Mouse (Mus musculus) hindbrain, embryonic 13.5 days (tissue): ENCODE results near the gene Atp1a1. TPM values are rescaled to one million over a fixed set of nuclear protein-coding genes. Genes with fewer than 3 reads are reported as not detected.

Experiments
- ATAC-seq: fragments of 200-750 bp; cut with Nextera tagmentation; 2 replicates; pipeline ENCODE4 v1.8.0; 2017; ENCODE audit warnings: moderate TSS enrichment; ENCODE audit not compliant: low FRiP score
- H3K27ac ChIP-seq: fragments of 300-500 bp; sonication (generic); 2 replicates; pipeline ENCODE4 v1.5.1; 2015; ENCODE audit warnings: inconsistent platforms, mild to moderate bottlenecking, moderate library complexity
- H3K27me3 ChIP-seq: fragments of 300-500 bp; sonication (generic); 2 replicates; pipeline ENCODE4 v1.6.1; 2015; ENCODE audit warnings: mild to moderate bottlenecking, inconsistent platforms
- H3K36me3 ChIP-seq: fragments of 300-500 bp; sonication (generic); 2 replicates; pipeline ENCODE4 v1.6.1; 2015; ENCODE audit warnings: mild to moderate bottlenecking, inconsistent platforms
- H3K4me1 ChIP-seq: fragments of 300-500 bp; sonication (generic); replicated peaks from 2 replicates; pipeline ENCODE4 v1.6.1; 2015; ENCODE audit warnings: inconsistent platforms
- H3K4me2 ChIP-seq: fragments of 300-500 bp; sonication (generic); 2 replicates; pipeline ENCODE4 v1.6.1; 2015; ENCODE audit warnings: inconsistent platforms, mild to moderate bottlenecking, moderate library complexity
- H3K4me3 ChIP-seq: fragments of 300-500 bp; sonication (generic); 2 replicates; pipeline ENCODE4 v1.5.1; 2015; ENCODE audit warnings: mild to moderate bottlenecking, inconsistent platforms
- H3K9ac ChIP-seq: fragments of 300-500 bp; sonication (generic); 2 replicates; pipeline ENCODE4 v1.6.1; 2015; ENCODE audit warnings: mild to moderate bottlenecking, inconsistent platforms
- H3K9me3 ChIP-seq: fragments of 300-500 bp; sonication (generic); 2 replicates; pipeline ENCODE4 v1.6.1; 2016; ENCODE audit warnings: inconsistent platforms
- WGBS: fragments of 180-500 bp; shearing (Covaris S2); methylation state at CpG from one replicate; pipeline ENCODE4 v1.1.7; 2015; 5-methylcytosine and 5-hydroxymethylcytosine counted together
- polyA plus RNA-seq: library from polyadenylated mRNA; unstranded; fragments of >200 nt; fragmentation: Nextera tagmentation; extraction: Ambion mirVana; gene quantifications from 2 replicates; pipeline ENCODE4 v1.2.1, GENCODE M21; 2015

The Atp1a1 gene
- polyA plus RNA-seq, 1 experiment from 2014 or later, result 50.4 TPM

DNA sequence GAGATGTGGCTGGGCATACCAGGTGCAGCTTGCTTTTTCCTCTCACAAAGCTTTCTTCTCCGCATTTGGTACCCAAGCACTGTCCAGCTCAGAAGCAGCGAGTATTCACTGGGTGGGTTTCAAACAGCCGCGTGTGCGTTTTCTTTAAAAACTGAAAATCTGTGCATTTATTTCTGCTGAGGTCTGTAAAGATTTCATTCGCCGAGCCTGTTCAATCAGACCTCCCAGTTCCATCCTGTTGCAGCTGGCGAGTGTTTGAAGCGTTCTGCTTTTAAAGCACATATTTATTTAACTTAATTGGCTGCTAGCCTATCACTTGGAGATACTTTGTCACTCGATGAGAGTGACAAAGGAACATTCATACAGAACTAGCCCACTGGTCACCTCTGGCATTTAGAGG is 73.6 kb downstream of the Atp1a1 start:
- ATAC-seq, result no peak
- Histone ChIP-seq H3K9me3 (no peaks in the 10 kb centered on the region), H3K4me2 (no peak overlapping the region), H3K27ac (no peak overlapping the region), H3K36me3 (no peaks in the 10 kb centered on the region), H3K27me3 (no peaks in the 10 kb centered on the region), H3K4me3 (no peak overlapping the region), H3K9ac (no peak overlapping the region; the same call in 1 of the 2 replicates), H3K4me1 (peaks cover 33% of the 10 kb centered on the region)
- 71% methylated on average over 10 of the region's 10 CpGs for WGBS

DNA sequence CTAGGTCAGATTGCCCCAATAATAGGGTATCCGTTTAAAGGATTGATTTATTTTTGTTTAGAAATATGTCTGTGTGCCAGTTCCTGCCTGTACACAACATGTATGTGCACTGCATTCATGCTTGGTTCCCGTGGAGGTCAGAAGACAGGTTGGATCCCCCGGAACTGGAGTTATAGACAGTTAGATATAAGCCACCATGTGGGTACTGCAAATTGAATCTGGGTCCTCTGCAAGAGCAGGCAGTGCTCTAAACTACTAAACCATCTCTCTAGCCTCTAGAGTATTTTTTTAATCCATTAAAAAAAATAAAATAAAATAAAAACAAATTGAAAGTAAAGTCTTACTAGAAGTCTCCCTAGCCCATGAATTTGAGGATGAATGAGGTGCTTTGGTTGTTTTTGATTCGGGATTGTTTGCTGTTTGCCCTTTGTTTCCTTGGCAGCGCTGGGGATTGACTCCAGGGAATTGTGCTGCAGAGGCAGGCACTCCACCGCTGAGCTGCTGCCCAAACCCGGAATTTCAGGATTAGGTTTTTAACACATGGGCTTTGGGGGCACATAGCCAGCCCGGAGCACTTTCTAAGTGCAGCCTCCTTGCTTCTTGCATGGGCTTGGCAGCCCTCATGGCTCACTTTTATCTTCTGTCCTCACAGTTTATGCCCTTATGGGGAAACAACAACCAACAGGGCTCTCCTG is 75.4 kb downstream of the Atp1a1 start:
- Histone ChIP-seq H3K27me3 (no peaks in the 10 kb centered on the region), H3K4me3 (no peak overlapping the region), H3K4me2 (no peak overlapping the region), H3K4me1 (peaks cover 39% of the 10 kb centered on the region), H3K36me3 (no peaks in the 10 kb centered on the region), H3K9me3 (no peaks in the 10 kb centered on the region), H3K9ac (no peak overlapping the region), H3K27ac (peak overlapping the region; percentile 24)
- ATAC-seq, result no peak
- 23% methylated on average over 8 of the region's 8 CpGs for WGBS

DNA sequence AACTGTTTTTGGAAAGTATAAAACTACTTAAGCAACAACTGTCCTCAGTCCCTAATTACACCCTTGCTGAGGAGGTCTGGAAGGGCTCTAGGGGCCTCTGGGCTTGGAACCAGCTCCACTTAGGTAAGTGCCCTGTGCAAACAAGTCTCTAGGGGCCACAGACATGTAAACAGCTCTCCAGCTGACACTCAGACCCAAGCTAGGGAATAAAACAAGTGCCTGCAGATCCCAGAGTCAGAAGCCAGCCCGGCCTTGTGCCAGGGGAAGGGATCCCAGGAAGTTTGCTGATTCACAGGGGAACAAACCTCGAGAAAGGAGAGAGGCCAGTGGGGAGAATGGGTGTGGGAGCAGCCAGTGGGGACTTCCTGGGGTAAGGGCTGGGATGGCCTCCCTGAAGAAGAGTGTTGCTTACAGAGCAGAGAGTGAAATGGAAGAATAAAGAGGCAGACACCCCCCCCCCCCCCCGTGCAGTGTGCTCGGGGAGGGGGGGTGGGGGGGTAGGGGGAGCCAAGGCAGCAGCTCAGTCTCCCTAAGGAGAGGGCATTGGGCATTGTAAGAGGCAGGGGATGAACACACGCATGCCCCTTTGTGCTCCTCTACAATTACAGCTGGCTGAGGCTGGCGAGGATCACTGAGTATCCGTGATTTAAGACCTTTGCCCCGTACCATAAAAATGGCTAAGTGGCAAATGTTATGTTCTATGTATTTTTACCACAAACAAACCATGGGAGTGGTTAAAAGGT is 76.2 kb downstream of the Atp1a1 start:
- Histone ChIP-seq H3K9me3 (no peaks in the 10 kb centered on the region), H3K4me1 (peaks cover 45% of the 10 kb centered on the region), H3K4me3 (no peak overlapping the region), H3K9ac (no peak overlapping the region; the same call in 1 of the 2 replicates), H3K27me3 (no peaks in the 10 kb centered on the region), H3K36me3 (no peaks in the 10 kb centered on the region), H3K27ac (no peak overlapping the region), H3K4me2 (no peak overlapping the region)
- 19% methylated on average over 8 of the region's 8 CpGs for WGBS
- ATAC-seq, result 0 out of 2 replicates have a peak, but pooled peaks have one; percentile 32

DNA sequence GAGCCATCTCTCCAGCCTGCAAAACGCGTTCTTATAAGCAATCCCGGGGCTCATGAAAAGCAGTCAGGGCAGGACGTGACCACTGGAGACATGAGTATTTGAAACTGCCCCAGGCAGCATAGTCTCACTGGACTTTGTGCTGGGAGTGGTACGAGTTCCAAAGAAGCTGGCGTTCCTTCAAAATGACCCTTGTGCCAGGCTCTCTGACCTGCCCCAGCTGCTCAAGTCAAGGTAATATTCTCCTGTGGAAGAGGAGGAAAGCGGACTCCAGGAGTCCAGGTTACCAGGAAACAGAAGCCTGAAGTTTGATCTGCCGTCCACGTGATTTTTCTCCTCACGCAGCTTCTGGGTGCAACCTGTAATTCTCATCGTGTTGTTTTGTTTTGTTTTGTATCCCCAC is 77.9 kb downstream of the Atp1a1 start:
- no peak overlapping the region for H3K4me3 ChIP-seq
- WGBS, result 85% methylated on average over 11 of the region's 11 CpGs
- ATAC-seq, result no peak
- H3K9ac ChIP-seq, result no peak overlapping the region
- no peak overlapping the region for H3K4me2 ChIP-seq
- no peaks in the 10 kb centered on the region for H3K9me3 ChIP-seq
- H3K27ac ChIP-seq, result no peak overlapping the region
- no peaks in the 10 kb centered on the region for H3K36me3 ChIP-seq
- H3K27me3 ChIP-seq, result no peaks in the 10 kb centered on the region
- peaks cover 58% of the 10 kb centered on the region for H3K4me1 ChIP-seq

Other genes with a start within 250 kb of the Atp1a1 start
- 81.4 and 87.9 TPM in 2 replicates for gene Igsf3, start 227.6 kb downstream of the Atp1a1 start, polyA plus RNA-seq
- 0.19 and 0.34 TPM in 2 replicates for gene Mab21l3, start 244.3 kb upstream of the Atp1a1 start, polyA plus RNA-seq